Mouse (Mus musculus) erythroblast, embryonic 14.5 days (primary cell): ENCODE results near the gene Gsdma3.

Experiments used
- GATA1 ChIP-seq: IDR thresholded peaks from 2 replicates; pipeline ENCODE4 v1.6.1; 2012; ENCODE audit warnings: low read length, inconsistent platforms, mixed read lengths
- TAL1 ChIP-seq: IDR thresholded peaks from 3 replicates; pipeline ENCODE4 v1.6.1; 2012; ENCODE audit warnings: low read length, inconsistent platforms, mixed read lengths

DNA sequence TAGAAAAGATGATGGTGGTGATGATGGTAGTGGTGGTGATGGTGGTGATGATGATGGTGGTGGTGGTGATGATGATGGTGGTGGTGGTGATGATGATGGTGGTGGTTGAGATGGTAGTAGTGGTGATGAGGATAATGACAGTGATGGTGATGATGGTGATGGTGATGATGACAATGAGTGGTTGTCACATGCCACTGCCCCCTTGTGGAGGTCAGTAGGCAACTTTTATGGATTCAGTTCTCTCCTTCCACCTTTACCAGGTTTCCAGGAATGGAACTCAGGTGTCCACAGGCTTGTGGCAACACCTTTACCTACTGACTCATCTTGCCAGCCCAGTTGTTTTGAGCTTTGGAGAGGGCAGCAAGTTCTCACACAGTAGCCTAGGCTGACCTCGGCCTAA lies 53.9 kb downstream of the Gsdma3 start:
- TF ChIP-seq GATA1 (no peak), TAL1 (no peak)
